ENCODE assay signal across 18 mouse cellular contexts in the genomic region with DNA sequence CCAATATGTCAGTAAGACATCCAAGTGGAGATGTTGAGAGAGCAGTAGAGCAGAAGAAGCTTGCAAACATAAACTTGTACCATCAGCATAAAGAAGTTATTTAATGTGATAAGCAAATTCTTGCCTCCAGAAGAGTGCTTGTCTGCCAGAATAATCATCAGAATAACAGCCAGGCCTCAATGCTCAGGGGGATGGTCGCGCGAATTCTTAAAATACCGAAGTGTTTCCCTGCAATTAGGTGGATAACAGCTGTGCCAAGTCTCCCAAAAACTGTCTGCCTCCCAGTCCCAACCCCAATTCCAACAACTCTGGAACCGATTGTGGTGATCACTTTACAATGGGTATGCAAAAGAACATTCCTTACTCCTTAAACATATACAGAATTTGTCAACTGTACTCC. TPM values are rescaled to one million over a fixed set of nuclear protein-coding genes. Genes with fewer than 3 reads are reported as not detected.
"Had no signal": no experiment of that assay in that cellular context is flagged by ENCODE, and none has a peak within 500 bp of the region (broad histone marks: within the 10 kb centered on the region; RNA-seq: fewer than 3 reads in every experiment).

No protein-coding gene starts in this region.

- H3K9me3 ChIP-seq: megakaryocyte, embryonic 14.5 days; midbrain, embryonic 10.5 days; midbrain, embryonic 12.5 days; midbrain, embryonic 15.5 days; neural tube, embryonic 12.5 days; stomach, embryonic 15.5 days had no signal

- H3K4me3 ChIP-seq: megakaryocyte, embryonic 14.5 days; midbrain, embryonic 10.5 days; midbrain, embryonic 12.5 days; midbrain, embryonic 15.5 days; neural tube, embryonic 12.5 days; stomach, embryonic 15.5 days had no signal

- ATAC-seq: midbrain, embryonic 15.5 days had no signal

- H3K27ac ChIP-seq: macrophage; midbrain, embryonic 10.5 days; midbrain, embryonic 12.5 days; midbrain, embryonic 15.5 days; neural tube, embryonic 12.5 days; stomach, embryonic 15.5 days; stomach, postnatal 0 days had no signal

- H3K36me3 ChIP-seq: midbrain, embryonic 10.5 days; midbrain, embryonic 12.5 days; midbrain, embryonic 15.5 days; neural tube, embryonic 12.5 days; stomach, embryonic 15.5 days had no signal

- H3K4me2 ChIP-seq: lung, embryonic 14.5 days; midbrain, embryonic 12.5 days; midbrain, embryonic 15.5 days; neural tube, embryonic 12.5 days; stomach, embryonic 15.5 days had no signal

- H3K9ac ChIP-seq: lung, embryonic 14.5 days; midbrain, embryonic 12.5 days; midbrain, embryonic 15.5 days; neural tube, embryonic 12.5 days; stomach, embryonic 15.5 days had no signal

- DNase-seq: lung, adult 18-20 months; lung, embryonic 14.5 days; lung, postnatal 10 days; lung, postnatal 36 days; right cerebral cortex, postnatal 14 days; thymus, adult 2 months; thymus, postnatal 25 days; thymus, postnatal 4 days had no signal

- H3K27me3 ChIP-seq: megakaryocyte, embryonic 14.5 days; midbrain, embryonic 12.5 days; midbrain, embryonic 15.5 days; neural tube, embryonic 12.5 days; stomach, embryonic 15.5 days had no signal

- H3K4me1 ChIP-seq: megakaryocyte, embryonic 14.5 days; midbrain, embryonic 10.5 days; midbrain, embryonic 12.5 days; midbrain, embryonic 15.5 days; neural tube, embryonic 12.5 days; stomach, embryonic 15.5 days had no signal

RNA-seq across cellular contexts. Expression of gene Scg2, which starts 30.0 kb away (rescaled TPM):
- polyA plus RNA-seq: macrophage; spleen, adult 2 months; testis, adult 2 months had no signal
